Mouse (Mus musculus): ENCODE measurements around the gene Klf2.

Gene Klf2

DNA sequence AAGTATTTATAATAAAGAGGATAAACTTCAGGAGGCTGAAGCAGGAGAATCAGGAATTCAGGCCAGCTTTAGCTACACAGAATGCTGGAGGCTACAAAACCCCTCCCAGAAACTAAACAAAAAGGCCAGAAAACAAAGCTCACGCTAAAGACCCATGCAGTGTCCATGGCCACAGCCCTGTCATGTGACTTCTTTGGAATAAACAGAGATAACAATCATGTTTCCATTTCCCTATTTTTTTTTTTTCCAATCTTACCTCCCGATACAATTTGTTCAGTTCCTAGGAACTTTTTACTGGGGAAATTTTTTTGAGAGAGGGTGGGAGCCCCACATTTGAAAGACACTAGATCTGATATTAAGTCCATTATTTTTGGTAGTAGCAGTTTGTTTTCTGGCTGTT lies 17.4 kb downstream of the Klf2 start:
- H3K27me3 ChIP-seq (ENCODE audit: control insufficient read depth, insufficient read depth, low read length, poor library complexity, severe bottlenecking) = no peaks in the 10 kb centered on the region
- H3K36me3 ChIP-seq (ENCODE audit: control insufficient read depth, insufficient read depth, low read length, poor library complexity, severe bottlenecking) = no peaks in the 10 kb centered on the region; the same call in none of the 2 replicates
- DNase-seq (ENCODE audit: low read depth, low spot score) = no peak

GRCm38 (mm10) chr8:72337034-72337433 lies 18.2 kb downstream of the Klf2 start:
- no peak for DNase-seq (ENCODE audit: low read depth, low spot score)
- Histone ChIP-seq H3K36me3 (ENCODE audit: control insufficient read depth, insufficient read depth, low read length, poor library complexity, severe bottlenecking) (no peaks in the 10 kb centered on the region; the same call in none of the 2 replicates), H3K27me3 (ENCODE audit: control insufficient read depth, insufficient read depth, low read length, poor library complexity, severe bottlenecking) (no peaks in the 10 kb centered on the region)

DNA sequence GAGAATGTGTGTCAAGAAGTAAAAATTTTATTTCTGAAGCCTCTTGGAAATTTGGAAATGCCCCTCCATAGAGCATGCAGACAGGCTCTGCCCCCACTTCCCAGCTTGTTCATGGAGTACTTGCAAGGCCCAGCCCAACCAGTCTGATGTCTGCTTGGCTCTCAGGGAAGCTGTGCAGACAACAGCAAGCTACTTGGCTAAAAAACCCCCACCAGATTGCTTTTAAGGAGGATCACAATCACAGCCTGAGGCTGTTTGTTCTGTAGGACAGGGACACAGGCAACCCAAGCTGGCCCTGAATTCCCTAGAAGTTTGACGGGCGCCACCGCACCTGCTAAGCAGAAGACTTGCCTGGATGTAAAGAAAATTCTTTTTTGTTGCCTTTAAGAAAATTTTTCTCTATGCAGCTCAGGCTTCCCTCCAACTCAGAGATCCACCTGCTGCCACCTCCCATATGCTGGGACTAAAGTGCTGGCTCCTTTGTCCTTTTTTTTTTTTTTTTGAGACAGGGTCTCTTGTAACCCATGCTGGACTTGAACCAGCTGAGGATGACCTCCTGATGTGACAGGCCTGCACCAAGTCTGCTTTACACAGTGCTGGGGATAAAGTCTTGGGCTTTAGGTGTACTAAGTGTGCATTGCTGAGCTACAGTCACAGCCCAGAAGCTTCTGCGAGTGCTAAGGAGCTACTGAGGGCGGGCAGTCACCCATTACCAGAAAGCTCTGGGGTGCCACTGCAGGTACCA lies 23.9 kb downstream of the Klf2 start:
- H3K27me3 ChIP-seq (ENCODE audit: control insufficient read depth, insufficient read depth, low read length, poor library complexity, severe bottlenecking) = no peaks in the 10 kb centered on the region
- no peaks in the 10 kb centered on the region; the same call in 1 of the 2 replicates for H3K36me3 ChIP-seq (ENCODE audit: control insufficient read depth, insufficient read depth, low read length, poor library complexity, severe bottlenecking)
- no peak for DNase-seq (ENCODE audit: low read depth, low spot score)

DNA sequence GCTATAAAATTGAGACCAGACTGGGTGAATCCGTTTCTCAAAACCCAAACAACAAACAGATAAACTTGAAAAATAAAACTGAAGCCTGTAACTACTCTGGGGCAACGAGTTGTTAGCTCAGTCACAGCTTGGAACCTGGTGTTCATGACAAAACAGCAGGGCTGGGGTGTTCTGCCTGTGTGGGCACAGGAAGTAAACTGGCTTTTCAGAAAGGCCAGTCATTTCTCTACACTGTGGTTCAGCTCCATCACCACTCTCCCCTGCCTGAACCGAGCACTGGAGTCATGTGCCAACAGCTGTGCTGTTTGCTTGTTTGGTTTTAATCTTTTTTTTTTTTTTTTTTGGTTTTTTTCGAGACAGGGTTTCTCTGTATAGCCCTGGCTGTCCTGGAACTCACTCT lies 24.9 kb downstream of the Klf2 start:
- DNase-seq (ENCODE audit: low read depth, low spot score) = peak; percentile 70
- Histone ChIP-seq H3K27me3 (ENCODE audit: control insufficient read depth, insufficient read depth, low read length, poor library complexity, severe bottlenecking) (no peaks in the 10 kb centered on the region), H3K36me3 (ENCODE audit: control insufficient read depth, insufficient read depth, low read length, poor library complexity, severe bottlenecking) (no peaks in the 10 kb centered on the region; the same call in 1 of the 2 replicates)

DNA sequence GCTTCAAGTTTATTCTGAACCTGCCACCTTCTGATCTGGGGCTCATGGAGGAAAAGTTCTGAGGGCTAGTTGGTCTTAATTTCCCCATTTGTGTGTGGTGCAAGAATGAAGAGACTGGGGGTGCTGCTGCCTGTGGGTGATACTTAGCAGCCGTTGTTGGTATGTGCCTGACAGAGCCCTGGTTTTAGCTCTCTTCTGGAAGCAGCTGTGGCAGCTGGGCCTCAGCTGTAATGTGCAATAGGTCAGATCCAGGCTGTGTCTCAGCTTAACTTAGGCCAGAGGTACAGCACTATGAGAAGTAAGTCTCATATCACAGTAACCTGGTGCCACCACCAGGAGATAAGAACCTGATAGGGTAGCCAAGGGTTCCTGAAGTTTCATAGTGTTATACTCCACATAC lies 28.7 kb downstream of the Klf2 start:
- H3K27me3 ChIP-seq (ENCODE audit: control insufficient read depth, insufficient read depth, low read length, poor library complexity, severe bottlenecking) = no peaks in the 10 kb centered on the region
- H3K36me3 ChIP-seq (ENCODE audit: control insufficient read depth, insufficient read depth, low read length, poor library complexity, severe bottlenecking) = no peaks in the 10 kb centered on the region
- DNase-seq (ENCODE audit: low read depth, low spot score) = no peak

GRCm38 (mm10) chr8:72348114-72348513 lies 29.3 kb downstream of the Klf2 start:
- DNase-seq (ENCODE audit: low read depth, low spot score) = peak; percentile 67
- H3K27me3 ChIP-seq (ENCODE audit: control insufficient read depth, insufficient read depth, low read length, poor library complexity, severe bottlenecking) = no peaks in the 10 kb centered on the region
- H3K36me3 ChIP-seq (ENCODE audit: control insufficient read depth, insufficient read depth, low read length, poor library complexity, severe bottlenecking) = no peaks in the 10 kb centered on the region

DNA sequence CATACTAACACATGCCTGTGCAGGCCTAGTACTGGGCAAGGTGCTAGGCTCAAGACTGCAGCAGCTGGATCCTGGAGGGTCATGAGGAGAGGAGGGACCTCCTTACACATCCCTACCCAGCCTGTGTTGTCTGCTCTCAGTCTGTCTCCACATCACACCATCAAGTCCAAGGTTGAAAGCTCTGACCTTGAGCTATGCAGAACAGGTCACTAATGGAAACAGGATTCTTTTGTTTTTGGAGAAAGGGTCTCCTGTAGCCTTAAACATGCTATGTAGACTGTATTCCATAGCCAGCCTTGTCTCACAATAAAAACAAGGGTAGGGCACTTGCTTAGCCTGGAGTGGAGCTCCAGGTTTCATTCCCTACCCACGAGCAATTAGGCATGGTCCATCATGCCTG lies 30.1 kb downstream of the Klf2 start:
- H3K27me3 ChIP-seq (ENCODE audit: control insufficient read depth, insufficient read depth, low read length, poor library complexity, severe bottlenecking) = no peaks in the 10 kb centered on the region
- DNase-seq (ENCODE audit: low read depth, low spot score) = no peak

GRCm38 (mm10) chr8:72349838-72350237 lies 31.0 kb downstream of the Klf2 start:
- no peaks in the 10 kb centered on the region for H3K36me3 ChIP-seq (ENCODE audit: control insufficient read depth, insufficient read depth, low read length, poor library complexity, severe bottlenecking)
- H3K27me3 ChIP-seq (ENCODE audit: control insufficient read depth, insufficient read depth, low read length, poor library complexity, severe bottlenecking) = no peaks in the 10 kb centered on the region
- peak; percentile 44 for DNase-seq (ENCODE audit: low read depth, low spot score)

More for the DNA sequence above, 30.1 kb downstream of the Klf2 start:
- no peaks in the 10 kb centered on the region for H3K36me3 ChIP-seq (ENCODE audit: control insufficient read depth, insufficient read depth, low read length, poor library complexity, severe bottlenecking)

- H3K36me3 ChIP-seq (ENCODE audit: control insufficient read depth, insufficient read depth, low read length, poor library complexity, severe bottlenecking) = no peaks in the 10 kb centered on the region
- peak; percentile 78 for DNase-seq (ENCODE audit: low read depth, low spot score)
- H3K27me3 ChIP-seq (ENCODE audit: control insufficient read depth, insufficient read depth, low read length, poor library complexity, severe bottlenecking) = no peaks in the 10 kb centered on the region
These were observed 31.9 kb downstream of the Klf2 start for GRCm38 (mm10) chr8:72350727-72351126.

DNA sequence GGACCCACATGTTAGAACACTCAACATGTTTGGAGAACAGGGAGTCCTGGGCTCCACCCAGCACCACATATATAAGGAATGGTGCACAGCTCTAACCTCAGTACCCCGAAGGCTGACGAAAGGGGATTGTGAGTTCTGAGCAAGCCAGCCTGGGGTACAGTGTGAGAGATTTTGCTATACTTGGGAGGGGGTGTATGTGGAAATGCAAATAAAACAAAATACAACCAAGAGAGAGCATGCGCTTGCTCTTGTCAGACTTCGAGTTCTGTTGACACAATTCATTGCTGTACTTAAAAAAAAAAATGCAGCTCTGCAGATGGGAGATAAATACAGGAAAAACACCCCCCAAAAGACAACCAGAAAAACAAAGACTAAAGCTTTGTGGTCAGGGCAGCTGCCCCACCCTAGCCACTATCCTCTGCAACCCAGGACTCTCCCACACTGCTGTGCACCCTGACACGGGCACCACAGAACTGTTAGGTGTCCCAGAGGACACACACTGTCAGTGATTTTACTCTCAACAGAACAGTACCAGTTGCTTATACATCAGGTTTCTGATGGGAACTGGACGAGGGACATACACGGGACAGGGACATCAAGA lies 32.7 kb downstream of the Klf2 start:
- Histone ChIP-seq H3K27me3 (ENCODE audit: control insufficient read depth, insufficient read depth, low read length, poor library complexity, severe bottlenecking) (no peaks in the 10 kb centered on the region), H3K36me3 (ENCODE audit: control insufficient read depth, insufficient read depth, low read length, poor library complexity, severe bottlenecking) (no peaks in the 10 kb centered on the region)
- DNase-seq (ENCODE audit: low read depth, low spot score) = no peak

GRCm38 (mm10) chr8:72352951-72353699 lies 34.3 kb downstream of the Klf2 start:
- Histone ChIP-seq H3K36me3 (ENCODE audit: control insufficient read depth, insufficient read depth, low read length, poor library complexity, severe bottlenecking) (no peaks in the 10 kb centered on the region), H3K27me3 (ENCODE audit: control insufficient read depth, insufficient read depth, low read length, poor library complexity, severe bottlenecking) (no peaks in the 10 kb centered on the region)
- no peak for DNase-seq (ENCODE audit: low read depth, low spot score)

DNA sequence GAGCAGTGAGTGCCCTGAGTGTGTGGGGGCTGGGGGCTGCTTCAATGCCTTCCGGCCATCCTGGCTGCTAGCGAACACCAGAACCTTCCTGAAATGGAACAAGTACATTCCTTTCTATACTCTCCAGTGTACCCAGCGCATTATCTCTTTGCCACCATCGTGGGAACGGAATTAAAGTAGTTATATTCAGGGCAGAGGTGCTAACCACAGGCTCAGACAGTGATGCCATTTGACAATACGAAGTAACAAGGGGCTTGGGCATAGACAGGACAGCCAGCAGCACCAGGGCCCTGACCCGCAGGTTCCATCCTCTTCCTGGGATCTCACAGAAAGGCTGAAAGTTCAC lies 34.8 kb downstream of the Klf2 start:
- no peak for DNase-seq (ENCODE audit: low read depth, low spot score)
- no peaks in the 10 kb centered on the region for H3K27me3 ChIP-seq (ENCODE audit: control insufficient read depth, insufficient read depth, low read length, poor library complexity, severe bottlenecking)
- no peaks in the 10 kb centered on the region for H3K36me3 ChIP-seq (ENCODE audit: control insufficient read depth, insufficient read depth, low read length, poor library complexity, severe bottlenecking)

DNA sequence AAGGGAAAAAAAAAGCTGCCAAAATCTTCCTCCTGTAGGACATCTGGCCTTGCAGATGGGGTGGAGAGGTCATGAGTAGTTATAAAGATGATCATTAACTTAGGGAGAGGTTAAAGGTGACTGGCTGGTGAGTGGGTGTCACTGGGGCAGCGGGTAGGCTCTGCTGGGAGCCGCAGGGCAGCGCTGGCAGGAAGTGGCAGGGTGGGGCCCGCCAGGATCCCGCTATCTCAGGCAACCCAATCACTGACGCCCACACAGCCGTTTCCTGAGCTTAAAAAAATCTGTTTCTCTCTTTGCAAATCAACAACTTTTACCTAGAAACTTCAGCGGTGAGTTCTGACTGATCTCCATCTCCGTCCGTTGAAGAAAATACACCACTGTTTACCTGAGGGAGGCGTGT lies 35.4 kb downstream of the Klf2 start:
- H3K36me3 ChIP-seq (ENCODE audit: control insufficient read depth, insufficient read depth, low read length, poor library complexity, severe bottlenecking) = no peaks in the 10 kb centered on the region
- no peaks in the 10 kb centered on the region for H3K27me3 ChIP-seq (ENCODE audit: control insufficient read depth, insufficient read depth, low read length, poor library complexity, severe bottlenecking)
- DNase-seq (ENCODE audit: low read depth, low spot score) = peak; percentile 80

GRCm38 (mm10) chr8:72356593-72356992 lies 37.8 kb downstream of the Klf2 start:
- Histone ChIP-seq H3K36me3 (ENCODE audit: control insufficient read depth, insufficient read depth, low read length, poor library complexity, severe bottlenecking) (no peaks in the 10 kb centered on the region), H3K27me3 (ENCODE audit: control insufficient read depth, insufficient read depth, low read length, poor library complexity, severe bottlenecking) (no peaks in the 10 kb centered on the region)
- peak; percentile 57 for DNase-seq (ENCODE audit: low read depth, low spot score)

DNA sequence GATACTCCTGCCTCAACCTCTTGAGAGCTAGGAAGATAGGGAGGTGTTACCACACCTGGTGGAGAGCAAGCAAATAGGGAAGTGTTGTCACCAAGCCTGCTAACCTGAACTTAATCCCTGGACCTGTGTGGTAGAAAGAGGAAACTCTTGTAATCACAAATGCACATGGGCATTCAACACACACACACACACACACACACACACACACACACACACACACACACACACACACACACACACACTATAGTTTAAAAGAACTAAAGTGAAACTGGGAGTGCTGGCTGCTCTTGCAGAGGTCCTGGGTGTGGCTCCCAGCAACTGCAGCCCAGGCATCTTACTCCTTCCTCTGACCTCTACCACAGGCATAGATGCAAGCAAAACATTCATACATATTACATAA lies 41.3 kb downstream of the Klf2 start:
- H3K36me3 ChIP-seq (ENCODE audit: control insufficient read depth, insufficient read depth, low read length, poor library complexity, severe bottlenecking) = no peaks in the 10 kb centered on the region
- no peaks in the 10 kb centered on the region for H3K27me3 ChIP-seq (ENCODE audit: control insufficient read depth, insufficient read depth, low read length, poor library complexity, severe bottlenecking)
- peak; percentile 68 for DNase-seq (ENCODE audit: low read depth, low spot score)
